In genomic region chr17:56682880-56683279, GRCm38 (mm10) we compare ENCODE assay signal across 1 mouse cellular context.
A peak's percentile ranks its signal among the peaks of the same experiment; 100 is the strongest.
TF ChIP-seq lines count a peak whose summit lies in the region.

No protein-coding gene starts in this region.

TF ChIP-seq in myocyte, 11 proteins besides CTCF, POLR2A, EP300 and RAD21:
- TF ChIP-seq MYOD1 (IDR thresholded peaks at IDR 0.05; ENCODE audit: control insufficient read depth in 1 of 3, insufficient read length in 2 of 3, low read depth in 2 of 3) (peak in 2 of 3 experiments; percentile 2 to 23), MYOG (IDR thresholded peaks at IDR 0.05; ENCODE audit: control insufficient read depth in 1 of 3, insufficient read depth in 1 of 3, insufficient read length in 2 of 3, low read depth in 2 of 3) (peak in 2 of 3 experiments; percentile 49 to 66), POLR2AphosphoS2 (IDR thresholded peaks at IDR 0.05; ENCODE audit: insufficient read length, low read depth) (no peak)
